Mouse (Mus musculus) limb, embryonic 14.5 days (tissue): ENCODE measurements around the gene Osbpl3. TPM values are rescaled to one million over a fixed set of nuclear protein-coding genes. Genes with fewer than 3 reads are reported as not detected.

Experiments used
- ATAC-seq: fragments of 200-750 bp; cut with Nextera tagmentation; 2 replicates; pipeline ENCODE4 v1.8.0; 2017; ENCODE audit warnings: low read depth, moderate number of reproducible peaks, moderate TSS enrichment; ENCODE audit not compliant: low FRiP score
- DNase-seq: peaks from one replicate; pipeline ENCODE4 v3.0.0-alpha.2; 2015; ENCODE audit warnings: low spot score
- H3K27ac ChIP-seq: fragments of 300-500 bp; sonication (generic); replicated peaks from 2 replicates; pipeline ENCODE4 v1.5.1; 2014; ENCODE audit warnings: low read depth, mild to moderate bottlenecking, low read length, moderate library complexity, mixed read lengths
- H3K27me3 ChIP-seq: fragments of 300-500 bp; sonication (generic); 2 replicates; pipeline ENCODE4 v1.6.1; 2014; ENCODE audit warnings: low read length, mixed read lengths; ENCODE audit not compliant: control insufficient read depth, insufficient read depth
- H3K36me3 ChIP-seq: fragments of 300-500 bp; sonication (generic); 2 replicates; pipeline ENCODE4 v1.6.1; 2014; ENCODE audit warnings: mild to moderate bottlenecking, low read length, moderate library complexity, mixed read lengths; ENCODE audit not compliant: control insufficient read depth, insufficient read depth
- H3K4me1 ChIP-seq: fragments of 300-500 bp; sonication (generic); 2 replicates; pipeline ENCODE4 v1.6.1; 2014; ENCODE audit warnings: antibody characterized with exemption, low read length, mixed read lengths; ENCODE audit not compliant: control insufficient read depth, insufficient read depth
- H3K4me2 ChIP-seq: fragments of 300-500 bp; sonication (generic); replicated peaks from 2 replicates; pipeline ENCODE4 v1.6.1; 2014; ENCODE audit warnings: low read depth, mild to moderate bottlenecking, low read length, moderate library complexity; ENCODE audit not compliant: severe bottlenecking
- H3K4me3 ChIP-seq: fragments of 300-500 bp; sonication (generic); replicated peaks from 2 replicates; pipeline ENCODE4 v1.5.1; 2014; ENCODE audit warnings: low read length
- H3K9ac ChIP-seq: fragments of 300-500 bp; sonication (generic); 2 replicates; pipeline ENCODE4 v1.6.1; 2014; ENCODE audit warnings: mild to moderate bottlenecking, low read depth, low read length, moderate library complexity; ENCODE audit not compliant: severe bottlenecking
- H3K9me3 ChIP-seq: fragments of 300-500 bp; sonication (generic); 2 replicates; pipeline ENCODE4 v1.6.1; 2016; ENCODE audit warnings: low read length; ENCODE audit not compliant: control insufficient read depth
- POLR2A ChIP-seq: fragments of 200-500 bp; IDR thresholded peaks from 2 replicates; pipeline ENCODE4 v1.8.0; 2012; ENCODE audit warnings: inconsistent platforms, mild to moderate bottlenecking, moderate library complexity, borderline replicate concordance; ENCODE audit not compliant: insufficient read depth, insufficient read length; ENCODE audit errors: extremely low read depth
- WGBS: fragments of 180-500 bp; shearing (Covaris S2); extraction: QIAGEN DNeasy Blood & Tissue Kit; methylation state at CpG from one replicate; pipeline ENCODE4 v1.1.7; 2014; 5-methylcytosine and 5-hydroxymethylcytosine counted together
- polyA plus RNA-seq, 2 experiments: library from polyadenylated mRNA; depleted of rRNA in 1 of 2; stranded (reverse) in 1 of 2; unstranded in 1 of 2; fragments of >200 nt; fragmentation: Nextera tagmentation in 1 of 2; extraction: Ambion mirVana in 1 of 2; gene quantifications; 2 replicates each; pipeline versions ENCODE4 v1.2.1 to v1.2.3; 2012 to 2014

Gene Osbpl3
- polyA plus RNA-seq, 2 experiments: 10.9 to 19.8 TPM

DNA sequence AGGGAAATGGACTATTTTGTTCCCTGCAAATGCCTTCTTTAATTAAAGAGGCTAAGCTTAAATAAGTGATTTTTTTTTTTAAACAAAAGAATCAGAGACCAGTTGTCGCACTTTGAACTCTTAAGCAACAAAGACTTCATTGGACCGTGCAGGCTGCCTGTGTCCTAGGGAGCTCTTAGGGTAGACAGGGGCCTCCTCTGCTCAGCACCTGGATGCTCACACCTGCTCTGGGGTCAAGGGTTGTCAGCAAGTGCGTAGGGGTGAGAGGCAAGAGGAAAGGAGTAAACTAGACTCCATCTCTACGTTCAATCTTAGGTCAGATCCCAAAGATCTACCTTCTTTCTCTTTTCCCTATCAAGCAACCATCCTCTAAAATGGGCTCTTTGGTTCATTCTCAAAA is 37.0 kb downstream of the Osbpl3 start:
- H3K4me2 ChIP-seq: no peak overlapping the region
- peaks cover 25% of the 10 kb centered on the region for H3K4me1 ChIP-seq
- no peaks in the 10 kb centered on the region for H3K9me3 ChIP-seq
- no peak overlapping the region for H3K27ac ChIP-seq
- WGBS: 83% methylated on average over 4 of the region's 4 CpGs
- H3K9ac ChIP-seq: no peak overlapping the region
- DNase-seq: no peak
- H3K36me3 ChIP-seq: no peaks in the 10 kb centered on the region
- TF ChIP-seq POLR2A: no peak
- no peaks in the 10 kb centered on the region for H3K27me3 ChIP-seq
- no peak overlapping the region for H3K4me3 ChIP-seq
- no peak for ATAC-seq

DNA sequence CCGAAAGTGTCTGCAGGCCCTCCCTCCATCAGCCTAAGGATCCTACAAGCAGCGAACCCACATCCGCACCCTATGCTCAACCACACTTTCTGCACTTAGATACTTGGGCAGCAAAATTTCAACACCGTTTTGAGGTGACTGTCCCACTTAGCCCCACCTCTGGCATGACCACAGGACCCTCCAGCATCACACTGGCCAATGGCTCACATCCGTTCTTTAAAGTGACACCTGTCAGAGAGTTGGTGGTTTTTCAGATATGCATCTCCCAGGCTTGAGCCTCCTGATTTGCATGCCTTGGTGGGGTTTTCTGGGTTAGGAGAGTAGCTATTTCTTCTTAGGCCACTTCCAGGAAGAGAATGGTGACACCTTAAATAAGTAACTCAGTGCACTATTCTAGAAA is 39.1 kb downstream of the Osbpl3 start:
- no peak overlapping the region for H3K4me3 ChIP-seq
- no peaks in the 10 kb centered on the region for H3K9me3 ChIP-seq
- no peaks in the 10 kb centered on the region for H3K27me3 ChIP-seq
- DNase-seq (no peak), ATAC-seq (no peak)
- no peak overlapping the region for H3K9ac ChIP-seq
- H3K4me1 ChIP-seq: peaks cover 29% of the 10 kb centered on the region
- 93% methylated on average over 5 of the region's 5 CpGs for WGBS
- no peak overlapping the region for H3K27ac ChIP-seq
- no peaks in the 10 kb centered on the region for H3K36me3 ChIP-seq
- no peak overlapping the region for H3K4me2 ChIP-seq
- no peak for TF ChIP-seq POLR2A

DNA sequence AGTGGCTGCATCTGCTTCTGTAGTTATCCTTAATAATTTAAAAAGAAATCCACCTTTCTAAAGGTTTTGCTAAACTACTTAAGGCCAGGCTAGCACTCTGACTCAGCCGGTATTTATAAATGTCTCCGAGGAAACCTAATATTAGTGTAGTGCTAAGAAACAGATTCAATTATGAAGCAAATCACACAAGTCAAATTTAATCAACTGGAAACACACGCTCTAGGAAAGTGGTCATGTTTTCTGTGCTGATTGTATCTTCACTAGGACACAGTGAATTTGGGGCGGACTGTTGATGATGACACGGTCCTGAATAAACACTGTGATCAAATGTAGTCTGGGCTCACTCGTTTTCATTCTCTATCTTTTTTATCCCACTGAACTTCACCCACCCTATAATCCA is 40.6 kb downstream of the Osbpl3 start:
- Histone ChIP-seq H3K4me1 (peaks cover 31% of the 10 kb centered on the region), H3K27ac (no peak overlapping the region), H3K4me3 (no peak overlapping the region), H3K4me2 (no peak overlapping the region), H3K27me3 (no peaks in the 10 kb centered on the region), H3K9me3 (no peaks in the 10 kb centered on the region), H3K9ac (no peak overlapping the region), H3K36me3 (no peaks in the 10 kb centered on the region)
- no peak for DNase-seq
- no peak for ATAC-seq
- TF ChIP-seq POLR2A: no peak
- 74% methylated on average over 6 of the region's 6 CpGs for WGBS

DNA sequence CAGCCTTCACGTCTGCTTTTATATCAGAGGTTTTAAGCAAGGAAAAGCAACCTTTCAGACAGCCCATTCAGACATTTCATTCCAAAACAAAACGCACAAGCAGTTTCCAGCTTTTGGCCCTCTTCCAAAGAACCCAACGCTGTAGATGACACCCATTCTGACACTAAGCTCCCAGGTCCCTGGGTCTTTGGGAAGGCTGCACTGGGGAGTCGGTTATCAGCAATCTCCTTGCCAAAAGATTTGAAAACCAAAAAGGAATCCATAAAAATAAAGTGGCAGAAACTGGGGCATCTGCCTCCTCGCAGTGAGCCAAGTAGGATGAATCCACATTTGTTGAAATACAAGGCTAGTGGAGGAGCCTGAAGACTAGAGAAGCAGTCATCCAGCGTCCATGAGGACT is 41.5 kb downstream of the Osbpl3 start:
- no peak for TF ChIP-seq POLR2A
- no peak overlapping the region for H3K4me2 ChIP-seq
- H3K9ac ChIP-seq: no peak overlapping the region
- no peaks in the 10 kb centered on the region for H3K36me3 ChIP-seq
- no peak overlapping the region for H3K27ac ChIP-seq
- H3K4me3 ChIP-seq: no peak overlapping the region
- DNase-seq: no peak
- 57% methylated on average over 6 of the region's 6 CpGs for WGBS
- H3K9me3 ChIP-seq: no peaks in the 10 kb centered on the region
- no peaks in the 10 kb centered on the region for H3K27me3 ChIP-seq
- H3K4me1 ChIP-seq: peaks cover 25% of the 10 kb centered on the region
- ATAC-seq: no peak

DNA sequence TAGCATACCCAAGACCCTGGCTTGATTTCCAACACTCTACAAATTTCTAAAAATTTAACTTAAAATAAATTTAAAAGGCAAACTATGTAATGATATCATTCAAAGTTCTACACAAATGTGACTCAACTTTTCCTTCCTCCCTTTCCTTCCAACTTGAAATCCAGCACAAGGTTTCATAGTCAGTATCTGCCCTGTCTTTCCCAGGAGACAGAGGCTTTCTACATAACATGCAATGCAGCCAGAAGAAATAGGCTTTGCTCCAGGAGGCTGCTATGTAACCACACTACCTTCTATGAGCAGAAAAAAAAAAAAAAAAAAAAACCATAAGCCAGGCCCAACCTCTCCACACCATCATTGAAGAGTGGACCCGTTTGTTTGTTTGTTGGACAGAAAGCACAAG is 42.6 kb downstream of the Osbpl3 start:
- Histone ChIP-seq H3K9ac (no peak overlapping the region), H3K9me3 (no peaks in the 10 kb centered on the region), H3K4me2 (no peak overlapping the region), H3K27me3 (no peaks in the 10 kb centered on the region), H3K4me3 (no peak overlapping the region), H3K4me1 (peaks cover 20% of the 10 kb centered on the region), H3K27ac (no peak overlapping the region), H3K36me3 (no peaks in the 10 kb centered on the region)
- no peak for TF ChIP-seq POLR2A
- ATAC-seq: no peak
- 71% methylated on average over 1 of the region's 1 CpGs for WGBS
- peak; percentile 69 for DNase-seq

DNA sequence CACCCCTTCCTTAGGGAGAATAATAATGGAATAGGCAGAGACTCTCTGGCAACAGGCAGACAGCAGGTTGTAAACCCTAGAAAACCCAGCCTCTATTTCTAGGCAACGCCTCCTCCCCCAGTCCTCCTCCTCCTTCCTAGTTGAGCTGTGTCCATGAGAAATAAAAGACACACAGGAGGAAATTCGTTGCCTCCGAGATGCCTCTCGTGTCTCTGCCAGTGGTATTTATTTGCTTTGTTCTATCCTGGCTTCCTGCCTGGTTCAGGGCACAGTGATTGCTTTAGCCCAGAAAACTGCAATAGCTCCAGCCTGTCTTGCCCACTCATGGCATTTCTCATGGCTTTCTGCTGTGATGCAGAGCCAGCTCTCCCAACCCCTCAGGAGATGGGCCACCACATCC is 43.8 kb downstream of the Osbpl3 start:
- WGBS: 28% methylated on average over 4 of the region's 4 CpGs
- H3K27me3 ChIP-seq: no peaks in the 10 kb centered on the region
- no peak for ATAC-seq
- DNase-seq: no peak
- TF ChIP-seq POLR2A: no peak
- H3K36me3 ChIP-seq: no peaks in the 10 kb centered on the region
- H3K9me3 ChIP-seq: no peaks in the 10 kb centered on the region
- H3K4me1 ChIP-seq: peaks cover 20% of the 10 kb centered on the region
- H3K27ac ChIP-seq: no peak overlapping the region
- no peak overlapping the region for H3K4me3 ChIP-seq
- no peak overlapping the region for H3K4me2 ChIP-seq
- H3K9ac ChIP-seq: no peak overlapping the region
